Mouse (Mus musculus) gastrocnemius, postnatal 36 days (tissue): ENCODE data around the gene Stx8. TPM values are rescaled to one million over a fixed set of nuclear protein-coding genes. Genes with fewer than 3 reads are reported as not detected.

ENCODE experiments used
- DNase-seq, 2 experiments: peaks; one replicate each; pipeline ENCODE4 v3.0.0; 2022
- intact Hi-C: fragments of 180-260 bp; cut with DNase I; formaldehyde crosslinking; loops from one replicate; pipeline ENCODE4 v1.15.1; 2025
- total RNA-seq, 2 experiments: library from RNA; stranded (reverse); gene quantifications; 2 replicates each; pipeline ENCODE4 v1.2.3; 2021

Gene Stx8
- total RNA-seq, 2 experiments from 2014 or later: 23.3 to 29.4 TPM

GRCm38 (mm10) chr11:68134494-68134893 is 168.5 kb downstream of the Stx8 start:
- intact Hi-C loops: no loop called here
- no peak for DNase-seq

GRCm38 (mm10) chr11:68135350-68135749 is 169.4 kb downstream of the Stx8 start:
- no peak for DNase-seq
- intact Hi-C loops: no loop called here

GRCm38 (mm10) chr11:68136687-68137086 is 170.7 kb downstream of the Stx8 start:
- intact Hi-C loops: no loop called here
- DNase-seq: no peak

- intact Hi-C loops: no loop called here
- no peak for DNase-seq
These were observed 176.3 kb downstream of the Stx8 start for GRCm38 (mm10) chr11:68142296-68142695.

- intact Hi-C loops: no loop called here
These were observed 178.5 kb downstream of the Stx8 start for GRCm38 (mm10) chr11:68144235-68145065.

GRCm38 (mm10) chr11:68145066-68145585 is 179.1 kb downstream of the Stx8 start:
- intact Hi-C loops: no loop called here

More at GRCm38 (mm10) chr11:68144235-68145065, 178.5 kb downstream of the Stx8 start:
- DNase-seq: no peak

GRCm38 (mm10) chr11:68145586-68146455 is 179.8 kb downstream of the Stx8 start:
- intact Hi-C loops: no loop called here
- DNase-seq: no peak

More at GRCm38 (mm10) chr11:68145066-68145585, 179.1 kb downstream of the Stx8 start:
- DNase-seq: no peak

GRCm38 (mm10) chr11:68146456-68146851 is 180.5 kb downstream of the Stx8 start:
- DNase-seq: no peak
- intact Hi-C loops: no loop called here

GRCm38 (mm10) chr11:68150938-68151337 is 184.9 kb downstream of the Stx8 start:
- no peak for DNase-seq
- intact Hi-C loops: no loop called here

- intact Hi-C loops: no loop called here
- no peak for DNase-seq
These were observed 189.8 kb downstream of the Stx8 start for GRCm38 (mm10) chr11:68155821-68156220.

- intact Hi-C loops: no loop called here
- no peak for DNase-seq
These were observed 192.2 kb downstream of the Stx8 start for GRCm38 (mm10) chr11:68158166-68158565.

- intact Hi-C loops: no loop called here
These were observed 193.9 kb downstream of the Stx8 start for GRCm38 (mm10) chr11:68159867-68160266.

GRCm38 (mm10) chr11:68164408-68164807 is 198.4 kb downstream of the Stx8 start:
- no peak for DNase-seq
- intact Hi-C loops: no loop called here

More at GRCm38 (mm10) chr11:68159867-68160266, 193.9 kb downstream of the Stx8 start:
- no peak for DNase-seq

GRCm38 (mm10) chr11:68168427-68168826 is 202.4 kb downstream of the Stx8 start:
- intact Hi-C loops: no loop called here
- DNase-seq: no peak

- intact Hi-C loops: no loop called here
- DNase-seq: no peak
These were observed 206.1 kb downstream of the Stx8 start for GRCm38 (mm10) chr11:68171973-68172647.

GRCm38 (mm10) chr11:68172648-68173045 is 206.7 kb downstream of the Stx8 start:
- DNase-seq: no peak
- intact Hi-C loops: no loop called here

GRCm38 (mm10) chr11:68176550-68176949 is 210.6 kb downstream of the Stx8 start:
- intact Hi-C loops: no loop called here
- no peak for DNase-seq

- intact Hi-C loops: no loop called here
- DNase-seq: no peak
These were observed 211.4 kb downstream of the Stx8 start for GRCm38 (mm10) chr11:68177415-68177814.

- intact Hi-C loops: no loop called here
- no peak for DNase-seq
These were observed 219.7 kb downstream of the Stx8 start for GRCm38 (mm10) chr11:68185647-68186046.

GRCm38 (mm10) chr11:68187242-68187641 is 221.2 kb downstream of the Stx8 start:
- DNase-seq: no peak
- intact Hi-C loops: no loop called here
